Mouse (Mus musculus) forebrain, embryonic 16.5 days (tissue): Measurements from ENCODE around the gene St6galnac3. TPM values are rescaled to one million over a fixed set of nuclear protein-coding genes. Genes with fewer than 3 reads are reported as not detected.

Source experiments
- ATAC-seq: fragments of 200-750 bp; cut with Nextera tagmentation; 2 replicates; pipeline ENCODE4 v1.8.0; 2017; ENCODE audit warnings: mild to moderate bottlenecking, moderate library complexity
- H3K27ac ChIP-seq: fragments of 300-500 bp; sonication (generic); 2 replicates; pipeline ENCODE4 v1.5.1; 2014; ENCODE audit warnings: low read length, control low read depth
- H3K27me3 ChIP-seq: fragments of 300-500 bp; sonication (generic); replicated peaks from 2 replicates; pipeline ENCODE4 v1.6.1; 2014; ENCODE audit warnings: low read length; ENCODE audit not compliant: control insufficient read depth, insufficient read depth
- H3K36me3 ChIP-seq: fragments of 300-500 bp; sonication (generic); 2 replicates; pipeline ENCODE4 v1.6.1; 2014; ENCODE audit not compliant: control insufficient read depth, insufficient read depth
- H3K4me1 ChIP-seq: fragments of 300-500 bp; sonication (generic); replicated peaks from 2 replicates; pipeline ENCODE4 v1.6.1; 2014; ENCODE audit warnings: low read length; ENCODE audit not compliant: control insufficient read depth, insufficient read depth
- H3K4me2 ChIP-seq: fragments of 300-500 bp; sonication (generic); 2 replicates; pipeline ENCODE4 v1.6.1; 2014; ENCODE audit warnings: mild to moderate bottlenecking, low read length, control low read depth
- H3K4me3 ChIP-seq: fragments of 300-500 bp; sonication (generic); replicated peaks from 2 replicates; pipeline ENCODE4 v1.5.1; 2014; ENCODE audit warnings: mild to moderate bottlenecking, low read length, control low read depth
- H3K9ac ChIP-seq: fragments of 300-500 bp; sonication (generic); replicated peaks from 2 replicates; pipeline ENCODE4 v1.6.1; 2014; ENCODE audit warnings: low read depth, low read length, control low read depth
- H3K9me3 ChIP-seq: fragments of 300-500 bp; sonication (generic); 2 replicates; pipeline ENCODE4 v1.6.1; 2016; ENCODE audit warnings: low read length; ENCODE audit not compliant: control insufficient read depth
- WGBS: fragments of 180-500 bp; shearing (Covaris S2); extraction: QIAGEN DNeasy Blood & Tissue Kit; methylation state at CpG from one replicate; pipeline ENCODE4 v1.1.7; 2014; 5-methylcytosine and 5-hydroxymethylcytosine counted together
- polyA plus RNA-seq: library from polyadenylated mRNA; unstranded; fragments of >200 nt; fragmentation: Nextera tagmentation; extraction: Ambion mirVana; gene quantifications from 2 replicates; pipeline ENCODE4 v1.2.1, GENCODE M21; 2015

St6galnac3 gene
- polyA plus RNA-seq, 1 experiment from 2014 or later = 23.5 TPM

DNA sequence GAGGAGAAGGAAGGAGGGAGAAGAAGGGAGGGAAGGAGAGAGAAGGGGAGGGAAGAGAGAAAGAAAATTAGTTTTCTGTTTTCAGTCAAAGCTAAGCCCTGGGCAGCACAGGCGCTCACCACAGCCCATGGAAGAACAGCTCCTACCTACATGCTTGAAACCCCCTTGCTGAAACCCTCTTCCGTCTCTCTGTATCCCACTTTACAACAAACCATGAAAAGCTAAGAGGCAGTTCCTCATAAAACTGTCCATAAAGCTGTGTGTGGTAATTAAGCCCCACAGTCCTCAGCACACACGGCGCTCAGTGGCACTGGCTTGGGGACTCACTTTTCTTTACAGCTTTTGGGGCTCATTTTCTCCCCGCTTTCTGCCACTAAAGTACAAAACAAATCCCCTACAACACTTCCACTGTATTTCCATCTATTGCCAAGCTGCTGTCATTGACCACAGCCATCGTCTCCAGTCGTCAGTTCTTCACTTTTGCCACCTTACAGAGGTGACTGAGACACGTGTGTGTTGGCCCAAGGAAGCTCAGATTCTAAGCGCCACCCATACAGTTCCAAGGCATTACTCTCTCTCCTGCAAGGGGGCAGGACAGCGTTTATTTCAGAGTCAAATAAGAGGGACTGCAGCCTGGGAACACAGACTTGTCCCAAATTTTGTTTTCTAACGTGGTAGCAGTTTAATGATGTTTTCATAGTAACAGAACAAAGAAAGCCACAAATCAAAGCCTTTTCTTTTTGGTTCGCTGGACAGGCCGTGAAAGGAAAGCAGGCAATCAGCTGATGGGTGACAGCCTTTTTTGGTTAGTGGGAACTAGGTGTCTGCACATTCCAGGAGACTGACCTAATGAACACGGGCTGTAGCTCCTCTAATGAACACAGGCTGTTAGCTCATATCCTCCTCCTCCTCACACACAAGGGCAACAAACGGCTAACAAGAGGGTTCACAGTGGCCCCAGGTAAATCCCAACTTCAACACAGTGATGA lies 22.9 kb downstream of the St6galnac3 start:
- H3K27ac ChIP-seq = no peak overlapping the region
- no peaks in the 10 kb centered on the region for H3K27me3 ChIP-seq
- H3K9ac ChIP-seq = no peak overlapping the region
- H3K4me2 ChIP-seq = no peak overlapping the region
- H3K4me1 ChIP-seq = peaks cover 7% of the 10 kb centered on the region; the same call in 1 of the 2 replicates
- H3K4me3 ChIP-seq = no peak overlapping the region
- no peaks in the 10 kb centered on the region for H3K36me3 ChIP-seq
- WGBS = 17% methylated on average over 15 of the region's 15 CpGs
- 0 out of 2 replicates have a peak, but pooled peaks have one; percentile 20 for ATAC-seq
- H3K9me3 ChIP-seq = no peaks in the 10 kb centered on the region

DNA sequence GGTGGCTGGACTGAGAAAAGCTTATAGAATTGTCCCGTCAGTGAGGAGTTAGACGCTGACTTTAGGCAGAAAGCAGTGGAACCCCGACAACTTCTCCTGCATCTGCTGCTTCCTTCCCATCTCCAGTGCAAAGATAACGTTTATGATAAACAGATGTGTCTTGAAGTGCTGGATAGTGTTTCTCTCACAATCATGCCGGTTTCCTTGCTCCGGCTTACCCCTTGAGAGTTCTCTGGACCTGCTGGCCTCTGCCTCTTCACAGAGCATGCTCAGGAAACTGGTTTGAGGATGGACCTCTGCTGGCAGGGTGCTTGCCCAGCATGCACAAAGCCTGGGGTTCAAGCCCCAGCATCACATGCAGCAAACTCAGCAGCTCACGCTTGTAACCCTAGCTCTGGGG lies 23.8 kb downstream of the St6galnac3 start:
- H3K4me3 ChIP-seq = no peak overlapping the region
- WGBS = 87% methylated on average over 7 of the region's 7 CpGs
- no peak overlapping the region for H3K27ac ChIP-seq
- no peak for ATAC-seq
- H3K4me1 ChIP-seq = peaks cover 7% of the 10 kb centered on the region; the same call in 1 of the 2 replicates
- H3K9me3 ChIP-seq = no peaks in the 10 kb centered on the region
- no peaks in the 10 kb centered on the region for H3K36me3 ChIP-seq
- H3K9ac ChIP-seq = no peak overlapping the region
- H3K4me2 ChIP-seq = no peak overlapping the region
- H3K27me3 ChIP-seq = no peaks in the 10 kb centered on the region

DNA sequence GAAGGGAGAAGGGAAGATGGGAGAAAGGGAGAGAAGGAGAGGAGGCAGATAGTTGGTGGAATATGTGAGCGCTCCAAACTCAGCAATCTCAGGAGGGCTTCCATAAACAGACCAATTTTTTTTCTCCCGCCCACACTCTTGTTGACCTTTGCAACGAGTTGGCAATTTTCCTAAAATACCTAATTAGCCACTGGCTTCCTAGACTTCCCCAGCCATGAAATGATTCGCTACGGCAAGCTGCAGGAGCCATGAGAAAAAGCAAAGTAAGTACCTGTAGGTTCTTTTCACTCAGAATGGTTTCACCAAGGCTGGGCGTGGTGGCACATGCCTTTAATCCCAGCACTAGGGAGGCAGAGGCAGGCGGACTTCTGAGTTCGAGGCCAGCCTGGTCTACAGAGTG lies 25.9 kb downstream of the St6galnac3 start:
- no peak overlapping the region for H3K27ac ChIP-seq
- H3K4me3 ChIP-seq = no peak overlapping the region
- H3K27me3 ChIP-seq = no peaks in the 10 kb centered on the region
- no peaks in the 10 kb centered on the region for H3K9me3 ChIP-seq
- H3K36me3 ChIP-seq = no peaks in the 10 kb centered on the region
- 76% methylated on average over 8 of the region's 8 CpGs for WGBS
- no peak overlapping the region for H3K9ac ChIP-seq
- ATAC-seq = no peak
- H3K4me1 ChIP-seq = peaks cover 7% of the 10 kb centered on the region; the same call in 1 of the 2 replicates
- no peak overlapping the region for H3K4me2 ChIP-seq

DNA sequence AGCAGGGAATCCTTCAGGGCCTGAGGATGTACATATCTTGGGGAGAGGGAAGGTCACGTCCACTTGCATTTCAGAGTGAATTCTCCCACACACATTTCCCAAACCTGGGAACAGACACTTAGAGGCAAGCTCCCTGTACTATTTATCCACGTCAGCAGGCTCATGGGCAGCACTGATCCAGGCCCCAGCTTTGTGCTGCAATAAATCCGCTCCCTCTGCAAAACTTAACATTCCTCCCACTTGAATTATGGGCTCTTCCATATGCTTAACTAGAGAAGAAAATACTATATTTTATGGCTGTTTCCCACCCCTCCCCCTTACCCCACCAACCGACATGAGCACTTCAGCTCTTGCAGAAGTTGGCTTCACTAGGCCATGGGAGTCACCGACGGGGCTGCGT lies 32.0 kb downstream of the St6galnac3 start:
- Histone ChIP-seq H3K4me3 (no peak overlapping the region), H3K27me3 (no peaks in the 10 kb centered on the region), H3K9me3 (no peaks in the 10 kb centered on the region), H3K36me3 (no peaks in the 10 kb centered on the region), H3K27ac (no peak overlapping the region), H3K9ac (no peak overlapping the region), H3K4me2 (no peak overlapping the region), H3K4me1 (no peaks in the 10 kb centered on the region; the same call in 1 of the 2 replicates)
- no peak for ATAC-seq
- WGBS = 78% methylated on average over 7 of the region's 7 CpGs

DNA sequence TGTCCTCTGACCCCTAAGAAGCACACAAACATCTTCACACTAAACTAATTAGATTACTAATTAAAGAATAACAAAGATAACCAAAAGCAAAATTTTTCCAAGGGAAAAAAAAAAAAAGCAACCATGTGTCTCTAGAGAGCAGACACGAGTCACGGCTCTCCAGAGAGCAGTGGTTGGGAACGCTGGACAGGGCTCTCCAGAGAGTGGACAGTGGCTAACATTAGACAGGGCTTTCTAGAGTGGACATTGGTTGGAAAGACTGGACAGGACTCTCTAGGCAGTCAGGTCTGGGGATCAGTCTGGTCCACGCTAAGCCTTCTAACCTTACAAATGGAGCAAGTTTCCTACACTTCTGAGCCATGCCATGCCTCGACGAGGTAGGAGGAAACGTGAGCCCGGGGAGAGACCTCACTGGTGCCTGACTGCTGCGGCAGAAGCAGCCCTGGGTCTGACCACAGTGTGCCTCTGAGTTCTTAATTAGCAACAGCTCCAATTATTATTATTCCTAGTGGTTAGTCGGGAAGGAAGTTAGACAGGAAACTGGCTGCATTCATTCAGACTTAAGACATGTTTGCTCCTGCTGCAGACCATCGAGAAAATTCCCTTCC lies 32.7 kb downstream of the St6galnac3 start:
- 76% methylated on average over 11 of the region's 11 CpGs for WGBS
- Histone ChIP-seq H3K9ac (no peak overlapping the region), H3K27ac (no peak overlapping the region), H3K9me3 (no peaks in the 10 kb centered on the region), H3K4me3 (no peak overlapping the region), H3K4me2 (no peak overlapping the region), H3K4me1 (no peaks in the 10 kb centered on the region; the same call in 1 of the 2 replicates), H3K36me3 (no peaks in the 10 kb centered on the region), H3K27me3 (no peaks in the 10 kb centered on the region)
- ATAC-seq = no peak

GRCm38 (mm10) chr3:153691537-153691936 lies 33.4 kb downstream of the St6galnac3 start:
- Histone ChIP-seq H3K9me3 (no peaks in the 10 kb centered on the region), H3K9ac (no peak overlapping the region), H3K36me3 (no peaks in the 10 kb centered on the region), H3K27me3 (no peaks in the 10 kb centered on the region), H3K27ac (no peak overlapping the region), H3K4me3 (no peak overlapping the region), H3K4me1 (no peaks in the 10 kb centered on the region; the same call in 1 of the 2 replicates), H3K4me2 (no peak overlapping the region)
- 59% methylated on average over 4 of the region's 4 CpGs for WGBS
- ATAC-seq = no peak

DNA sequence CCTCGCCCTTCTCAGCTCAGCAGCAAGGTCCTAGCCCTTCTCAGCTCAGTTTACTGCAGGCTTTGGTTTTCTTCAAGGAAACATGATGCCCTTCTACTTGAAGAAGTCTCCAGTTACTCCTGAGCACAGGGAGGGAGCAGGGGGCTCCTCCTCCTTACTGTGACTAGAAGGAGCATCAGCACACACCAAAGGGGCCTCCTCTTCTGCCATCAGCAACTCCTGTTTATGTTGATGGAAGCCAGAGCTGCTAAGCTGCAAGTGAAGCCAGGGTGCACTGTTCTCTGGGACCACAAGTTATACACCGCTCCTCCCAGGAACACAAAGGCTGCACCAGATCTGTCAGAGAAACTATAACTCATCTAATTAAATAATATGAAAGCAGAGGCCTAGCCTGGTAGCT lies 34.4 kb downstream of the St6galnac3 start:
- Histone ChIP-seq H3K4me3 (no peak overlapping the region), H3K36me3 (no peaks in the 10 kb centered on the region), H3K4me1 (no peaks in the 10 kb centered on the region; the same call in 1 of the 2 replicates), H3K9me3 (no peaks in the 10 kb centered on the region), H3K27me3 (no peaks in the 10 kb centered on the region), H3K4me2 (no peak overlapping the region), H3K9ac (no peak overlapping the region), H3K27ac (no peak overlapping the region)
- 84% methylated on average over 2 of the region's 2 CpGs for WGBS
- ATAC-seq = no peak

- H3K9me3 ChIP-seq = no peaks in the 10 kb centered on the region
- no peaks in the 10 kb centered on the region for H3K36me3 ChIP-seq
- H3K4me2 ChIP-seq = no peak overlapping the region
- H3K27me3 ChIP-seq = no peaks in the 10 kb centered on the region
- 69% methylated on average over 11 of the region's 11 CpGs for WGBS
- no peak for ATAC-seq
- H3K4me3 ChIP-seq = no peak overlapping the region
- H3K9ac ChIP-seq = no peak overlapping the region
- no peak overlapping the region for H3K27ac ChIP-seq
- no peaks in the 10 kb centered on the region; the same call in 1 of the 2 replicates for H3K4me1 ChIP-seq
These were observed 35.1 kb downstream of the St6galnac3 start for GRCm38 (mm10) chr3:153689793-153690291.

DNA sequence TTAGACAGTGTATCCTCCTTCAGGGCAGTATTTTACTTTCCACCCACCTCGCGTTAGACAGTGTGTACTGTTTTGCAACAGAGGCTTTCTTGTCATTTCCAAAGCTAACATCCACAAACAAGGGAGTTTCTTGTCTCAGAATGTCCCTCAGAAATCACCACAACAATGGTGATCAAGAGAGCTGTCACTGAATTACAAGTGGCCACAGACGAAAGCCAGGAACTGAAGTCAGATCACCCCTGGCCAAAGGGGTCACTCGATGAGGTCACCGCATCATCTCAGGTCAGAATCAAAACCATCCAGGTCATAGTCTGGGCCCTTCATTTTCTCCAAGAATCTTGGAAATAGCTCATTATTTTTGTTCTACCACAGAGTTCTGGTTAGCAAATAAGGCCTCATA lies 37.1 kb downstream of the St6galnac3 start:
- no peaks in the 10 kb centered on the region for H3K36me3 ChIP-seq
- no peaks in the 10 kb centered on the region for H3K27me3 ChIP-seq
- H3K4me1 ChIP-seq = no peaks in the 10 kb centered on the region; the same call in 1 of the 2 replicates
- H3K4me3 ChIP-seq = no peak overlapping the region
- H3K9ac ChIP-seq = no peak overlapping the region
- H3K9me3 ChIP-seq = no peaks in the 10 kb centered on the region
- no peak overlapping the region for H3K27ac ChIP-seq
- 86% methylated on average over 5 of the region's 5 CpGs for WGBS
- H3K4me2 ChIP-seq = no peak overlapping the region
- ATAC-seq = no peak
